Mouse (Mus musculus) ES-E14 (cell line): ENCODE results near the gene Slc7a6os.
A peak's percentile ranks its signal among the peaks of the same experiment; 100 is the strongest.

ENCODE experiments used
- CHD2 ChIP-seq: IDR thresholded peaks from 2 replicates; pipeline ENCODE4 v1.6.1; 2014; ENCODE audit warnings: mild to moderate bottlenecking, low read depth, low read length, inconsistent platforms
- HCFC1 ChIP-seq: IDR thresholded peaks from 2 replicates; pipeline ENCODE4 v1.6.1; 2012; ENCODE audit warnings: low read length, inconsistent platforms, borderline replicate concordance; ENCODE audit not compliant: insufficient read depth
- MAFK ChIP-seq: IDR thresholded peaks from 2 replicates; pipeline ENCODE4 v1.6.1; 2014; ENCODE audit warnings: mild to moderate bottlenecking, low read depth, low read length, inconsistent platforms; ENCODE audit not compliant: insufficient read depth
- ZNF384 ChIP-seq: IDR thresholded peaks from 2 replicates; pipeline ENCODE4 v1.6.1; 2012; ENCODE audit warnings: low read depth, low read length, inconsistent platforms

- TF ChIP-seq MAFK (no peak), ZNF384 (0 out of 2 replicates have a peak, but pooled peaks have one; percentile 47), CHD2 (no peak), HCFC1 (no peak)
Observed at GRCm38 (mm10) chr8:106198741-106199140, 12.0 kb downstream of the Slc7a6os start.
